Mouse (Mus musculus): ENCODE results near the gene Ugt1a2.

Gene Ugt1a2

GRCm38 (mm10) chr1:88235046-88235893 is 34.9 kb downstream of the Ugt1a2 start:
- no peak for DNase-seq

- no peak for DNase-seq
Observed at GRCm38 (mm10) chr1:88235894-88236415, 35.6 kb downstream of the Ugt1a2 start.

- DNase-seq: no peak
Observed at GRCm38 (mm10) chr1:88237311-88237710, 36.9 kb downstream of the Ugt1a2 start.

- no peak for DNase-seq
Observed at GRCm38 (mm10) chr1:88238771-88239170, 38.4 kb downstream of the Ugt1a2 start.

- DNase-seq: no peak
Observed at GRCm38 (mm10) chr1:88240072-88240471, 39.7 kb downstream of the Ugt1a2 start.

GRCm38 (mm10) chr1:88240579-88240978 is 40.2 kb downstream of the Ugt1a2 start:
- DNase-seq: no peak

- DNase-seq: no peak
Observed at GRCm38 (mm10) chr1:88243861-88244260, 43.5 kb downstream of the Ugt1a2 start.

- DNase-seq: no peak
Observed at GRCm38 (mm10) chr1:88245881-88246280, 45.5 kb downstream of the Ugt1a2 start.

- DNase-seq: no peak
Observed at GRCm38 (mm10) chr1:88246386-88246785, 46.0 kb downstream of the Ugt1a2 start.

GRCm38 (mm10) chr1:88247660-88248059 is 47.3 kb downstream of the Ugt1a2 start:
- DNase-seq: no peak

GRCm38 (mm10) chr1:88248658-88249057 is 48.3 kb downstream of the Ugt1a2 start:
- DNase-seq: no peak

GRCm38 (mm10) chr1:88249596-88249995 is 49.2 kb downstream of the Ugt1a2 start:
- no peak for DNase-seq

GRCm38 (mm10) chr1:88250023-88250422 is 49.6 kb downstream of the Ugt1a2 start:
- no peak for DNase-seq

GRCm38 (mm10) chr1:88253106-88253505 is 52.7 kb downstream of the Ugt1a2 start:
- DNase-seq: no peak

GRCm38 (mm10) chr1:88253540-88253939 is 53.1 kb downstream of the Ugt1a2 start:
- DNase-seq: no peak

GRCm38 (mm10) chr1:88254793-88255465 is 54.5 kb downstream of the Ugt1a2 start:
- DNase-seq: no peak

GRCm38 (mm10) chr1:88255466-88255857 is 55.1 kb downstream of the Ugt1a2 start:
- DNase-seq: no peak

- DNase-seq: no peak
Observed at GRCm38 (mm10) chr1:88255989-88256754, 55.8 kb downstream of the Ugt1a2 start.

- no peak for DNase-seq
Observed at GRCm38 (mm10) chr1:88256886-88257663, 56.7 kb downstream of the Ugt1a2 start.

GRCm38 (mm10) chr1:88257681-88258080 is 57.3 kb downstream of the Ugt1a2 start:
- no peak for DNase-seq

GRCm38 (mm10) chr1:88258361-88258760 is 58.0 kb downstream of the Ugt1a2 start:
- DNase-seq: no peak

- DNase-seq: no peak
Observed at GRCm38 (mm10) chr1:88258881-88259642, 58.7 kb downstream of the Ugt1a2 start.
